Mouse (Mus musculus) midbrain, embryonic 14.5 days (tissue): ENCODE measurements at regions not wholly inside any gene's neighbourhood (a gene's known extent, or its start where the extent isn't known, plus 50 kb on each side); places are given as distances from the start of the nearest gene placed in this dataset.
"Not testable (repeated sequence)": the region's sequence is repeated elsewhere in the genome, so short reads cannot be mapped to it uniquely, and the experiment has no call there.

Experiments used
- ATAC-seq: fragments of 200-750 bp; cut with Nextera tagmentation; 2 replicates; pipeline ENCODE4 v1.8.0; 2017; ENCODE audit warnings: moderate number of reproducible peaks, moderate library complexity; ENCODE audit not compliant: low FRiP score, low TSS enrichment
- DNase-seq: peaks from one replicate; pipeline ENCODE4 v3.0.0-alpha.2; 2015
- H3K27ac ChIP-seq: fragments of 300-500 bp; sonication (generic); replicated peaks from 2 replicates; pipeline ENCODE4 v1.5.1; 2014; ENCODE audit warnings: mild to moderate bottlenecking, low read depth, low read length, moderate library complexity
- H3K27me3 ChIP-seq: fragments of 300-500 bp; sonication (generic); 2 replicates; pipeline ENCODE4 v1.6.1; 2014; ENCODE audit warnings: low read length, control low read depth, mixed read lengths; ENCODE audit not compliant: control insufficient read depth, insufficient read depth
- H3K36me3 ChIP-seq: fragments of 300-500 bp; sonication (generic); 2 replicates; pipeline ENCODE4 v1.6.1; 2014; ENCODE audit warnings: low read length, control low read depth; ENCODE audit not compliant: control insufficient read depth, insufficient read depth
- H3K4me1 ChIP-seq: fragments of 300-500 bp; sonication (generic); 2 replicates; pipeline ENCODE4 v1.6.1; 2014; ENCODE audit warnings: mild to moderate bottlenecking, antibody characterized with exemption, low read length, control low read depth; ENCODE audit not compliant: control insufficient read depth, insufficient read depth
- H3K4me2 ChIP-seq: fragments of 300-500 bp; sonication (generic); 2 replicates; pipeline ENCODE4 v1.6.1; 2014; ENCODE audit warnings: mild to moderate bottlenecking, low read length, moderate library complexity
- H3K4me3 ChIP-seq: fragments of 300-500 bp; sonication (generic); replicated peaks from 2 replicates; pipeline ENCODE4 v1.5.1; 2014; ENCODE audit warnings: low read depth, low read length
- H3K9ac ChIP-seq: fragments of 300-500 bp; sonication (generic); replicated peaks from 2 replicates; pipeline ENCODE4 v1.6.1; 2014; ENCODE audit warnings: mild to moderate bottlenecking, low read length, moderate library complexity
- H3K9me3 ChIP-seq: fragments of 300-500 bp; sonication (generic); 2 replicates; pipeline ENCODE4 v1.6.1; 2016; ENCODE audit warnings: low read length, control low read depth, mixed read lengths; ENCODE audit not compliant: control insufficient read depth
- WGBS: fragments of 180-500 bp; shearing (Covaris S2); extraction: QIAGEN DNeasy Blood & Tissue Kit; methylation state at CpG from one replicate; pipeline ENCODE4 v1.1.7; 2014; 5-methylcytosine and 5-hydroxymethylcytosine counted together

DNA sequence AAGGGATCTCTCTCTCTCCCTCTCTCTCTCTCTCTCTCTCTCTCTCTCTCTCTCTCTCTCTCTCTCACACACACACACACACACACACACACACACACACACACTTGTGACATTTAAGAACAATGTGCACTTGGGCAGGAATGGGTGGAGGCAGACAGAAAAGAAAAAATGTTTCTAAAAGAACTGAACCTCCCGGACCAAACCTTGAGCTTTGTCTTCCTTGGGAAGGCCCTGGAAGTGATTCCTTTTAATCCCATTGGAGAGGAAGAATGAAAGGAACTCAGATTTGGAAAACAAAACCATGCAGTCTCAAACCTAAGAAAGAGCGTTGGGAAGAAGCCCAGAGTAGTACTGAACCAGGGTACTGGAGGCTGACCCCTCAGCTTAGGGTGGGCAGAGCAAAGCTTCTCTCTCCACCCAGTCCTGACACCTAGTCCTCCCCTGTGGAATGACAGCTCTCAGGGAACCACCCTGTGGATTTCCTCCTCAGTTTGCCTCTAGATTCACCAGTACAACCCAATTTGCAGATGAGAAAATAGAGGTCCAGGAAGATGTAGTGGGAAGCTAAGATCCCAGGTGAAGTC is 152.3 kb upstream of the Rgma start:
- no peaks in the 10 kb centered on the region for H3K9me3 ChIP-seq
- peak; percentile 58; the same call in 1 of the 2 replicates for ATAC-seq
- no peak overlapping the region for H3K4me3 ChIP-seq
- peaks cover 13% of the 10 kb centered on the region for H3K4me1 ChIP-seq
- H3K27ac ChIP-seq = peak overlapping the region; percentile 75
- no peaks in the 10 kb centered on the region for H3K36me3 ChIP-seq
- H3K27me3 ChIP-seq = no peaks in the 10 kb centered on the region
- 4% methylated on average over 2 of the region's 2 CpGs for whole genome bisulfite sequencing
- no peak for DNase-seq
- no peak overlapping the region for H3K9ac ChIP-seq
- H3K4me2 ChIP-seq = no peak overlapping the region

DNA sequence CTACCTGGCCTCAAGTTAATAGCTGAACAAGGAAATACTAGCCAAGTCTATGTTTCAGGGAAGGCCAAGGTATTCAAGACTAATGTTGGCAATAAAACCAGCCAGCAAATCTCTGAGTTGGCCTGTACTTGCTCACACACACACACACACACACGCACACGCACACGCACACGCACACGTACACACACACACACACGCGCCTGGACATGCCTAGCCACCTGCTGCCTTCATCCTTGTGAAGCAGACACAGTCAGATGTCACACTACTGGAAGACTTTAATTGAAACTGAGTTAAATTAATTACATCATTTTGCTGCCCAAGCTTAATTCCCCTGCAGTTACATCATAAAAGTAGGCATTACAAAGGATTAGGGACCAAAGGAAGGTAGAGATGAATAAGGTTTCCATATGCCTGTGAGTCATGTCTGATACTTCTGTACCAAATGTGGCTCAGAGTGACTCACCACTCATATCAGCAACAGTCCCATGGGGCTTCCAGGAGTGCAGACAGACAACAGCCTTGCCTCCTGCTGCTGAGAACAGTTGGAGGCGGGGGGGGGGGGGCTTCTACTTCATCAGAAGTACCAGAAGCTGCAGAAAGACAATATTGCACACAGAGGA is 141.7 kb upstream of the Rgma start:
- DNase-seq = no peak
- 91% methylated on average over 8 of the region's 8 CpGs for WGBS

DNA sequence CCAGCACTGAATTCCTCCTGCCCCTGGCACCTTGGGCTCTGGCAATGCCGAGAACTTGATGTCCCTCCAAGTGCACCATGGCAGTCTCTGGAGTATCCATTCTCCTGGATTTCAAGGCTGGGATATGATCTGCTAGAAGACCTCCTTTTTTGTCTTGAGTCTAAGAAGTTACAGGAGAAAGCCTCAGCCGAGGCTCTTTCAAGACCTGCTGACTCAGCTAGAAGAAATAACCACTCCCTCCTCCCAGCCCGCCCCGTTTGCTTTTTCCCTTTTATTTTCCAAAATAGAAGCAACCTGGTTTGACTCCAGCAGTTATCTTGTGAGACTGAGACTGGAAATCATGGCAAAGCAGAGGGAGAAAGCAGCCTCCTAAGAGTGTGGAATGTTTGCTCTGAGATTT is 136.8 kb upstream of the Rgma start:
- 0 out of 2 replicates have a peak, but pooled peaks cover under 1% of the 10 kb centered on the region for H3K4me1 ChIP-seq
- WGBS = 24% methylated on average over 4 of the region's 4 CpGs
- no peaks in the 10 kb centered on the region for H3K27me3 ChIP-seq
- ATAC-seq (no peak), DNase-seq (no peak)
- no peaks in the 10 kb centered on the region for H3K9me3 ChIP-seq
- no peaks in the 10 kb centered on the region for H3K36me3 ChIP-seq
- H3K27ac ChIP-seq = no peak overlapping the region
- H3K4me2 ChIP-seq = no peak overlapping the region
- no peak overlapping the region for H3K9ac ChIP-seq
- no peak overlapping the region for H3K4me3 ChIP-seq

More for the DNA sequence above, 141.7 kb upstream of the Rgma start:
- Histone ChIP-seq H3K9ac (no peak overlapping the region), H3K27ac (no peak overlapping the region), H3K4me2 (no peak overlapping the region), H3K9me3 (no peaks in the 10 kb centered on the region), H3K27me3 (no peaks in the 10 kb centered on the region), H3K4me1 (no peaks in the 10 kb centered on the region), H3K4me3 (no peak overlapping the region), H3K36me3 (no peaks in the 10 kb centered on the region)
- ATAC-seq = no peak

DNA sequence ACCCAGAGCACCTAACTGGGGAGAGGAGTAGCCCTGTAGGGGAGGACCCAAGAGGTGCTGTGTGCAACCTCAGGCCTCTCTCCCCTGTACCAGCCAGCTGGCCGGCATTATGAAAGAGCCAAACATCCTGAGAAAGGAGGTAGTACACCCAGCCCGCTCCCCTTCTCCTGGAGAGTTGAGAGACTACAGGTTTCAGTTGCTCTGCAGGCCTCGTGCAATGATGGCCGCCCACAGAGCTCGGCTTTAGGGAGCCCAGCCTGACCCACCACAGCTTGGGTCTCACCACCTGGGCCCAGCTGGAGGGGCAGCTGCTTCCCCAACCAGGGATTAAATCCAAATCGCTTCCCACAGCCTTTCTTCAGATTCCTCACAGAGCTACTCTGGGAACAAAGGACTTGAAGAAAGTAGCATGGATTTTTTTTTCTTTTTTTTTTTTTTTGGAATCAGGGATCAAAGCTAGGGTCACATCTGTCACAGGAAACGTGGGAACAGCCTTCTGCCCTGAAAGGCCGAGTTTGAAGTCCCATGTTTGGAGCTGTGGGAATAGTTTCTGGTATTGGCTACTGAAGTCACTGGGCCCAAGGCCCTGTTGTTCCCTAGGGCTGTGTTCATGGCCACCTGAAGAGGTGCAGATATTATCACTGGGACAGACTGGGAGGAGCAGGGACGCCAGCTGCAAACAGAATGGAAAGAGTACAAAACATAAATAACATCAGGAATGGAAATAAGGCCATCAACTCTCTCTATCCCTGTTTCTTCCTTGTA is 131.5 kb upstream of the Rgma start:
- Histone ChIP-seq H3K36me3 (no peaks in the 10 kb centered on the region), H3K27ac (0 out of 2 replicates have a peak overlapping the region, but pooled peaks have one; percentile 32), H3K9me3 (no peaks in the 10 kb centered on the region), H3K4me3 (no peak overlapping the region), H3K4me2 (no peak overlapping the region), H3K4me1 (0 out of 2 replicates have a peak, but pooled peaks cover 3% of the 10 kb centered on the region), H3K9ac (no peak overlapping the region), H3K27me3 (no peaks in the 10 kb centered on the region)
- 26% methylated on average over 9 of the region's 9 CpGs for WGBS
- DNase-seq = peak; percentile 38
- ATAC-seq = no peak

DNA sequence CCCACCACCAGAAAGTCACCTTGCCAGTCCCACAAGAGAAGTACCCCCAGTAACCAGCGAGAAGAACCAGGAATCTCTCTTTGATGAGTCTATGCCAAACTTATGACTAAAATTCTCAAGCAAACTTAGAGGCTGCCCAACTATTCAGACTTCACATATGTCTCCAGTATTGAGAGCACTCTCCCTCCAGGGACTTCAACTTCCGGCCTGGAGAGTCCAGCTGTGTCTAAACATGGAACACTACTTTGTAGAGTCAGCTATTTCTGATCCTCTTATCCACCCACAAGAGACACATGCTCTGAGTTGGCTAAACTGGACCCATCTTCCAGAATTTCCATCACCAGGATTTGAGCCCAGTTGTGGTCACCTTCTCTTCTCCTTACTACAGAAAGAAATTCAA is 129.9 kb upstream of the Rgma start:
- Histone ChIP-seq H3K27ac (no peak overlapping the region), H3K4me1 (0 out of 2 replicates have a peak, but pooled peaks cover 3% of the 10 kb centered on the region), H3K4me3 (no peak overlapping the region), H3K36me3 (no peaks in the 10 kb centered on the region), H3K4me2 (no peak overlapping the region), H3K27me3 (no peaks in the 10 kb centered on the region), H3K9me3 (no peaks in the 10 kb centered on the region), H3K9ac (no peak overlapping the region)
- DNase-seq = no peak
- 97% methylated on average over 2 of the region's 2 CpGs for WGBS
- ATAC-seq = no peak

DNA sequence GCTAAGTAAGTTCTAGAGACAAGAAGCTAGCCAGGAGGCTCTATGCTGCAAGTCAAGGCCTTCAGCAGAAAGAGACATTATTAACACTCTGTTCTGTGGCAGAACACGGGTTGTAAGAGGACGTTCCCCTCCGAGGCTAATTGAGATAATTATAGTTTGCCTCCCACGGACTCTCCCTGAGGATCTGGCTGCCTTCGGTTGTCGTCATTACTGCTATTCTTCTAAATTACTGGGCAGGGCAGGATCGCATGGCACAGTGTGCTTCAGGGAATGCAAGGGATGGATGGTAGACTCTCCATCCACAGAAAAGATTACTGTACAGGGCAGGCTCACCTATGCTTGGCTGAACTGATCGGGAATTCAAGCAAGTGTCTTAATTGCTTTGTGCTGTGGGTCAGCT is 124.7 kb upstream of the Rgma start:
- Histone ChIP-seq H3K9me3 (no peaks in the 10 kb centered on the region), H3K9ac (no peak overlapping the region), H3K27ac (no peak overlapping the region), H3K36me3 (no peaks in the 10 kb centered on the region), H3K4me2 (no peak overlapping the region), H3K4me3 (no peak overlapping the region), H3K4me1 (peaks cover 7% of the 10 kb centered on the region; the same call in 1 of the 2 replicates), H3K27me3 (no peaks in the 10 kb centered on the region)
- WGBS = 67% methylated on average over 8 of the region's 8 CpGs
- ATAC-seq = no peak
- DNase-seq = no peak

DNA sequence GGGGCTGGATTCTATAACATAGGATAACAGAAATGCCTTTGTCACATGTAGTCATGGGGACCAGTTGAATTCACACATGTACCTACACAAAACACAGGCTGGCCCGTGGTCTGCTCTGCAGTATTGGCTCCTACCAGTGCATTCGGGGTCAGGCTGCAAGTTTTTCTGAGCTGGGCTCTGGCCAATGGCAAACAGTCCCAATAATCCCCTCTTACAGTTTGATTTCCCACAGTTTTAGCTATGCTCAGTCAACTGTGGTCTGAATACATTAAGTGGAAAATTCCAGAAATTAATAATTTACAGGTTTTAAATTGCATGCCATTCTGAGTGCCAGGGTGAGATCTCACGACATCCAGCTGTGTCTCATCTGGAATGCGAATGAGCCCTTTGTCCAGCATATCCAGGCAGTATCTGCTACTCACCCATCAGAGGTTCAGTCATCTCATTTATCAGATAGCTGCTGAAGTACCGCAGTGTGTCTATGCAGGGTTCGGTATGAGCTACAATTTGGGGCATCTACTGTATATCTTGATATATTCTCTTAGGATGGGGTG is 124.0 kb upstream of the Rgma start:
- Histone ChIP-seq H3K27ac (no peak overlapping the region), H3K4me1 (peaks cover 7% of the 10 kb centered on the region; the same call in 1 of the 2 replicates), H3K4me2 (no peak overlapping the region), H3K9ac (no peak overlapping the region), H3K9me3 (no peaks in the 10 kb centered on the region), H3K36me3 (no peaks in the 10 kb centered on the region), H3K27me3 (no peaks in the 10 kb centered on the region), H3K4me3 (no peak overlapping the region)
- no peak; the same call in 1 of the 2 replicates for ATAC-seq
- peak; percentile 33 for DNase-seq
- WGBS = 68% methylated on average over 6 of the region's 6 CpGs

DNA sequence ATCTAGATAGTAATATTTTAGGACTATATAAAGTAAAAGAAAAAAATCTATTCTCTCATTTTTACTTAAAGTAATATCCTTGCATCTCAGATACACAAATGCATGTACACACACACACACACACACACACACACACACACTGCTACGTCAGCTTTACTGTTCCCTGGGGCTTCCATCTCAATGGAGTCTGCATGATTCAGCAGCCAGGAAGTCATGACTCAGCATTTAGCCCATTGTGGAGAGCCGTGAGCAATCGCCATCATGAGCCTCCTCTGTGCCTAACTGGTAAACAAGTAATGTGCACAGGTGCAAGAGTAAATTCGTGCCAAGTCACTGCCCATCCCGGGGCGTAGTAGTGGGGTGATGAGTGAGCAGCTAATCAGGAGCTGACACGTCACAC is 120.3 kb upstream of the Rgma start:
- H3K27ac ChIP-seq, H3K4me2 ChIP-seq, H3K9me3 ChIP-seq, H3K36me3 ChIP-seq, H3K27me3 ChIP-seq, H3K4me1 ChIP-seq, ATAC-seq, DNase-seq, H3K9ac ChIP-seq, H3K4me3 ChIP-seq: not testable (repeated sequence)
- WGBS = 86% methylated on average over 5 of the region's 7 CpGs
